Mouse (Mus musculus): ENCODE measurements at regions not wholly inside any gene's neighbourhood (a gene's known extent, or its start where the extent isn't known, plus 50 kb on each side); places are given as distances from the start of the nearest gene placed in this dataset.

GRCm38 (mm10) chr4:12743714-12744327 is 572.0 kb upstream of the Fam92a start:
- H3K9me3 ChIP-seq (ENCODE audit: control insufficient read depth, low read depth, low read length), result no peaks in the 10 kb centered on the region
- no peak overlapping the region for H3K4me3 ChIP-seq (ENCODE audit: low read depth, low read length)
- H3K4me2 ChIP-seq (replicated peaks; ENCODE audit: low read depth, low read length), result no peak overlapping the region
- H3K27ac ChIP-seq (ENCODE audit: low read length), result no peak overlapping the region
- 59% methylated on average over 5 of the region's 5 CpGs for WGBS
- no peaks in the 10 kb centered on the region for H3K27me3 ChIP-seq (ENCODE audit: control insufficient read depth, insufficient read depth, low read length)
- no peaks in the 10 kb centered on the region for H3K36me3 ChIP-seq (ENCODE audit: control insufficient read depth, insufficient read depth, low read length)
- no peak overlapping the region for H3K9ac ChIP-seq (replicated peaks; ENCODE audit: low read depth, low read length)
- no peak for ATAC-seq (ENCODE audit: insufficient number of reproducible peaks, insufficient read depth, low FRiP score, low read depth)
- no peaks in the 10 kb centered on the region for H3K4me1 ChIP-seq (ENCODE audit: control insufficient read depth, insufficient read depth, low read length)

- 81% methylated on average over 3 of the region's 3 CpGs for WGBS
- H3K27ac ChIP-seq (ENCODE audit: low read length), result no peak overlapping the region
- no peaks in the 10 kb centered on the region for H3K9me3 ChIP-seq (ENCODE audit: control insufficient read depth, low read depth, low read length)
- H3K4me2 ChIP-seq (replicated peaks; ENCODE audit: low read depth, low read length), result no peak overlapping the region
- H3K4me3 ChIP-seq (ENCODE audit: low read depth, low read length), result no peak overlapping the region
- no peaks in the 10 kb centered on the region for H3K27me3 ChIP-seq (ENCODE audit: control insufficient read depth, insufficient read depth, low read length)
- ATAC-seq (ENCODE audit: insufficient number of reproducible peaks, insufficient read depth, low FRiP score, low read depth), result no peak
- H3K36me3 ChIP-seq (ENCODE audit: control insufficient read depth, insufficient read depth, low read length), result no peaks in the 10 kb centered on the region
- H3K9ac ChIP-seq (replicated peaks; ENCODE audit: low read depth, low read length), result no peak overlapping the region
- H3K4me1 ChIP-seq (ENCODE audit: control insufficient read depth, insufficient read depth, low read length), result no peaks in the 10 kb centered on the region
Observed at GRCm38 (mm10) chr4:12736411-12736810, 564.6 kb upstream of the Fam92a start.

GRCm38 (mm10) chr4:12700189-12700588 is 528.4 kb upstream of the Fam92a start:
- no peak overlapping the region for H3K4me3 ChIP-seq (ENCODE audit: low read depth, low read length)
- no peak overlapping the region for H3K9ac ChIP-seq (replicated peaks; ENCODE audit: low read depth, low read length)
- no peaks in the 10 kb centered on the region for H3K36me3 ChIP-seq (ENCODE audit: control insufficient read depth, insufficient read depth, low read length)
- no peaks in the 10 kb centered on the region for H3K4me1 ChIP-seq (ENCODE audit: control insufficient read depth, insufficient read depth, low read length)
- ATAC-seq (ENCODE audit: insufficient number of reproducible peaks, insufficient read depth, low FRiP score, low read depth), result no peak
- 55% methylated on average over 1 of the region's 1 CpGs for WGBS
- no peak overlapping the region for H3K4me2 ChIP-seq (replicated peaks; ENCODE audit: low read depth, low read length)
- H3K27ac ChIP-seq (ENCODE audit: low read length), result no peak overlapping the region
- H3K27me3 ChIP-seq (ENCODE audit: control insufficient read depth, insufficient read depth, low read length), result no peaks in the 10 kb centered on the region
- H3K9me3 ChIP-seq (ENCODE audit: control insufficient read depth, low read depth, low read length), result no peaks in the 10 kb centered on the region

GRCm38 (mm10) chr4:12677814-12678213 is 506.0 kb upstream of the Fam92a start:
- no peaks in the 10 kb centered on the region for H3K27me3 ChIP-seq (ENCODE audit: control insufficient read depth, insufficient read depth, low read length)
- H3K4me2 ChIP-seq (replicated peaks; ENCODE audit: low read depth, low read length), result no peak overlapping the region
- H3K9me3 ChIP-seq (ENCODE audit: control insufficient read depth, low read depth, low read length), result no peaks in the 10 kb centered on the region
- H3K4me1 ChIP-seq (ENCODE audit: control insufficient read depth, insufficient read depth, low read length), result no peaks in the 10 kb centered on the region
- no peak overlapping the region for H3K4me3 ChIP-seq (ENCODE audit: low read depth, low read length)
- H3K27ac ChIP-seq (ENCODE audit: low read length), result no peak overlapping the region
- 82% methylated on average over 3 of the region's 3 CpGs for WGBS
- H3K9ac ChIP-seq (replicated peaks; ENCODE audit: low read depth, low read length), result no peak overlapping the region
- no peak for ATAC-seq (ENCODE audit: insufficient number of reproducible peaks, insufficient read depth, low FRiP score, low read depth)
- no peaks in the 10 kb centered on the region for H3K36me3 ChIP-seq (ENCODE audit: control insufficient read depth, insufficient read depth, low read length)

GRCm38 (mm10) chr4:12671399-12671798 is 499.6 kb upstream of the Fam92a start:
- no peak overlapping the region for H3K4me2 ChIP-seq (replicated peaks; ENCODE audit: low read depth, low read length)
- no peaks in the 10 kb centered on the region for H3K9me3 ChIP-seq (ENCODE audit: control insufficient read depth, low read depth, low read length)
- WGBS, result 78% methylated on average over 7 of the region's 7 CpGs
- no peaks in the 10 kb centered on the region for H3K4me1 ChIP-seq (ENCODE audit: control insufficient read depth, insufficient read depth, low read length)
- no peak overlapping the region for H3K9ac ChIP-seq (replicated peaks; ENCODE audit: low read depth, low read length)
- no peaks in the 10 kb centered on the region for H3K36me3 ChIP-seq (ENCODE audit: control insufficient read depth, insufficient read depth, low read length)
- H3K4me3 ChIP-seq (ENCODE audit: low read depth, low read length), result no peak overlapping the region
- ATAC-seq (ENCODE audit: insufficient number of reproducible peaks, insufficient read depth, low FRiP score, low read depth), result no peak
- no peaks in the 10 kb centered on the region for H3K27me3 ChIP-seq (ENCODE audit: control insufficient read depth, insufficient read depth, low read length)
- H3K27ac ChIP-seq (ENCODE audit: low read length), result no peak overlapping the region

GRCm38 (mm10) chr4:12663176-12663575 is 491.4 kb upstream of the Fam92a start:
- no peak overlapping the region for H3K4me2 ChIP-seq (replicated peaks; ENCODE audit: low read depth, low read length)
- 25% methylated on average over 2 of the region's 2 CpGs for WGBS
- no peaks in the 10 kb centered on the region for H3K27me3 ChIP-seq (ENCODE audit: control insufficient read depth, insufficient read depth, low read length)
- H3K4me3 ChIP-seq (ENCODE audit: low read depth, low read length), result no peak overlapping the region
- H3K9me3 ChIP-seq (ENCODE audit: control insufficient read depth, low read depth, low read length), result no peaks in the 10 kb centered on the region
- H3K9ac ChIP-seq (replicated peaks; ENCODE audit: low read depth, low read length), result no peak overlapping the region
- no peak for ATAC-seq (ENCODE audit: insufficient number of reproducible peaks, insufficient read depth, low FRiP score, low read depth)
- H3K36me3 ChIP-seq (ENCODE audit: control insufficient read depth, insufficient read depth, low read length), result no peaks in the 10 kb centered on the region
- H3K27ac ChIP-seq (ENCODE audit: low read length), result no peak overlapping the region
- no peaks in the 10 kb centered on the region for H3K4me1 ChIP-seq (ENCODE audit: control insufficient read depth, insufficient read depth, low read length)

- Histone ChIP-seq H3K27me3 (ENCODE audit: control insufficient read depth, insufficient read depth, low read length) (no peaks in the 10 kb centered on the region), H3K4me1 (ENCODE audit: control insufficient read depth, insufficient read depth, low read length) (no peaks in the 10 kb centered on the region), H3K9ac (replicated peaks; ENCODE audit: low read depth, low read length) (no peak overlapping the region), H3K4me2 (replicated peaks; ENCODE audit: low read depth, low read length) (no peak overlapping the region), H3K27ac (ENCODE audit: low read length) (no peak overlapping the region), H3K36me3 (ENCODE audit: control insufficient read depth, insufficient read depth, low read length) (no peaks in the 10 kb centered on the region), H3K4me3 (ENCODE audit: low read depth, low read length) (no peak overlapping the region), H3K9me3 (ENCODE audit: control insufficient read depth, low read depth, low read length) (no peaks in the 10 kb centered on the region)
- 69% methylated on average over 1 of the region's 1 CpGs for WGBS
- no peak for ATAC-seq (ENCODE audit: insufficient number of reproducible peaks, insufficient read depth, low FRiP score, low read depth)
Observed at GRCm38 (mm10) chr4:12662683-12663082, 490.9 kb upstream of the Fam92a start.

DNA sequence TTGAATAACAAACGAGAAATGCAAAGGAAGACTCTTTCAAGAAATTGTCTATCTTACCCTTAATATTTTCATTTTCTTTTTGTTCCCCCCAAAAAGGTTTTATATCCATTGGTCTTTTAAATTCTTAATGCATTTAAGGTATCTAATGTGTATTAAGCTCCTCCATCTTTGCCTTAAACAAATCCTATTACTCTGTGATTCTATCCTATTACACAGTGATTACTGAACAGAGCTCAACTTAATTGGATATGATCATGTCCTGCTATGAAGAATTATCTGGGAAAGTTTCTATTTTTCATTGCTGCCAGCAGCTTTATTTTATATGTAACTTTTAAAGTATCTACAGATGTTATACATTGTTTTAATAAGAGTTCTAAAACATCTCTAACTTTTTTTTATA is 487.3 kb upstream of the Fam92a start:
- H3K4me1 ChIP-seq (ENCODE audit: control insufficient read depth, insufficient read depth, low read length), result no peaks in the 10 kb centered on the region
- H3K4me2 ChIP-seq (replicated peaks; ENCODE audit: low read depth, low read length), result no peak overlapping the region
- no peak overlapping the region for H3K9ac ChIP-seq (replicated peaks; ENCODE audit: low read depth, low read length)
- H3K36me3 ChIP-seq (ENCODE audit: control insufficient read depth, insufficient read depth, low read length), result no peaks in the 10 kb centered on the region
- 86% methylated on average over 1 of the region's 1 CpGs for WGBS
- no peaks in the 10 kb centered on the region for H3K27me3 ChIP-seq (ENCODE audit: control insufficient read depth, insufficient read depth, low read length)
- no peak overlapping the region for H3K4me3 ChIP-seq (ENCODE audit: low read depth, low read length)
- no peak for ATAC-seq (ENCODE audit: insufficient number of reproducible peaks, insufficient read depth, low FRiP score, low read depth)
- H3K27ac ChIP-seq (ENCODE audit: low read length), result no peak overlapping the region
- no peaks in the 10 kb centered on the region for H3K9me3 ChIP-seq (ENCODE audit: control insufficient read depth, low read depth, low read length)

DNA sequence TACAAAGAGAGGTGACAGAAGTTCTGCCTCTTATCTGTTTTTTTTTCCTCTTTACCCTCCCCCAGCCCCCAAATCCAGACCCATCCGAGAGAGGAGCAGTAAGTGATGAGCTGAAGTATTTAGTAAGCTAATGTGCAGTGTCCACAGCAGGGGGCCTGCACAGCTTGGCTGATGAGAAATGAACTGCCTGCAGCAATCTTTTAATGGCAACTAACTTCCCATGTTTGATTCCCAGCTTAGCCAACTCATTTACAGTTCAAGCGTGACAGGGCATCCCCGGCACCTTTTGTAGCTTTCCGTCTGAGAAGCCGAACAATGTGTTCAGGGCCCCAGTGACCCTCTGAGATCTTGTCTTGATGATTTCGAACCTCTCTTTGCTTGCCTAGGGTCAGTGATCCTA is 486.8 kb upstream of the Fam92a start:
- ATAC-seq (ENCODE audit: insufficient number of reproducible peaks, insufficient read depth, low FRiP score, low read depth), result no peak
- Histone ChIP-seq H3K27ac (ENCODE audit: low read length) (no peak overlapping the region), H3K9ac (replicated peaks; ENCODE audit: low read depth, low read length) (no peak overlapping the region), H3K4me1 (ENCODE audit: control insufficient read depth, insufficient read depth, low read length) (no peaks in the 10 kb centered on the region), H3K4me3 (ENCODE audit: low read depth, low read length) (no peak overlapping the region), H3K9me3 (ENCODE audit: control insufficient read depth, low read depth, low read length) (no peaks in the 10 kb centered on the region), H3K4me2 (replicated peaks; ENCODE audit: low read depth, low read length) (no peak overlapping the region), H3K36me3 (ENCODE audit: control insufficient read depth, insufficient read depth, low read length) (no peaks in the 10 kb centered on the region), H3K27me3 (ENCODE audit: control insufficient read depth, insufficient read depth, low read length) (no peaks in the 10 kb centered on the region)
- WGBS, result 54% methylated on average over 6 of the region's 6 CpGs
